Mouse (Mus musculus) limb, embryonic 14.5 days (tissue): Measurements from ENCODE around the gene Gab2. TPM values are rescaled to one million over a fixed set of nuclear protein-coding genes. Genes with fewer than 3 reads are reported as not detected.

Experiments used
- ATAC-seq: fragments of 200-750 bp; cut with Nextera tagmentation; 2 replicates; pipeline ENCODE4 v1.8.0; 2017; ENCODE audit warnings: low read depth, moderate number of reproducible peaks, moderate TSS enrichment; ENCODE audit not compliant: low FRiP score
- DNase-seq: peaks from one replicate; pipeline ENCODE4 v3.0.0-alpha.2; 2015; ENCODE audit warnings: low spot score
- H3K27ac ChIP-seq: fragments of 300-500 bp; sonication (generic); replicated peaks from 2 replicates; pipeline ENCODE4 v1.5.1; 2014; ENCODE audit warnings: low read depth, mild to moderate bottlenecking, low read length, moderate library complexity, mixed read lengths
- H3K27me3 ChIP-seq: fragments of 300-500 bp; sonication (generic); 2 replicates; pipeline ENCODE4 v1.6.1; 2014; ENCODE audit warnings: low read length, mixed read lengths; ENCODE audit not compliant: control insufficient read depth, insufficient read depth
- H3K36me3 ChIP-seq: fragments of 300-500 bp; sonication (generic); 2 replicates; pipeline ENCODE4 v1.6.1; 2014; ENCODE audit warnings: mild to moderate bottlenecking, low read length, moderate library complexity, mixed read lengths; ENCODE audit not compliant: control insufficient read depth, insufficient read depth
- H3K4me1 ChIP-seq: fragments of 300-500 bp; sonication (generic); 2 replicates; pipeline ENCODE4 v1.6.1; 2014; ENCODE audit warnings: antibody characterized with exemption, low read length, mixed read lengths; ENCODE audit not compliant: control insufficient read depth, insufficient read depth
- H3K4me2 ChIP-seq: fragments of 300-500 bp; sonication (generic); replicated peaks from 2 replicates; pipeline ENCODE4 v1.6.1; 2014; ENCODE audit warnings: low read depth, mild to moderate bottlenecking, low read length, moderate library complexity; ENCODE audit not compliant: severe bottlenecking
- H3K4me3 ChIP-seq: fragments of 300-500 bp; sonication (generic); replicated peaks from 2 replicates; pipeline ENCODE4 v1.5.1; 2014; ENCODE audit warnings: low read length
- H3K9ac ChIP-seq: fragments of 300-500 bp; sonication (generic); 2 replicates; pipeline ENCODE4 v1.6.1; 2014; ENCODE audit warnings: mild to moderate bottlenecking, low read depth, low read length, moderate library complexity; ENCODE audit not compliant: severe bottlenecking
- H3K9me3 ChIP-seq: fragments of 300-500 bp; sonication (generic); 2 replicates; pipeline ENCODE4 v1.6.1; 2016; ENCODE audit warnings: low read length; ENCODE audit not compliant: control insufficient read depth
- POLR2A ChIP-seq: fragments of 200-500 bp; IDR thresholded peaks from 2 replicates; pipeline ENCODE4 v1.8.0; 2012; ENCODE audit warnings: inconsistent platforms, mild to moderate bottlenecking, moderate library complexity, borderline replicate concordance; ENCODE audit not compliant: insufficient read depth, insufficient read length; ENCODE audit errors: extremely low read depth
- WGBS: fragments of 180-500 bp; shearing (Covaris S2); extraction: QIAGEN DNeasy Blood & Tissue Kit; methylation state at CpG from one replicate; pipeline ENCODE4 v1.1.7; 2014; 5-methylcytosine and 5-hydroxymethylcytosine counted together
- polyA plus RNA-seq, 2 experiments: library from polyadenylated mRNA; depleted of rRNA in 1 of 2; stranded (reverse) in 1 of 2; unstranded in 1 of 2; fragments of >200 nt; fragmentation: Nextera tagmentation in 1 of 2; extraction: Ambion mirVana in 1 of 2; gene quantifications; 2 replicates each; pipeline versions ENCODE4 v1.2.1 to v1.2.3; 2012 to 2014

The Gab2 gene
- polyA plus RNA-seq, 2 experiments, result 5.1 to 7.7 TPM

GRCm38 (mm10) chr7:97328891-97329588 is 247.7 kb downstream of the Gab2 start:
- Histone ChIP-seq H3K36me3 (peaks cover 5% of the 10 kb centered on the region; the same call in 1 of the 2 replicates), H3K27me3 (peaks cover 21% of the 10 kb centered on the region), H3K4me1 (peaks cover 12% of the 10 kb centered on the region), H3K4me3 (no peak overlapping the region), H3K9ac (no peak overlapping the region), H3K9me3 (no peaks in the 10 kb centered on the region), H3K27ac (no peak overlapping the region), H3K4me2 (no peak overlapping the region)
- ATAC-seq, result no peak
- WGBS, result 73% methylated on average over 13 of the region's 13 CpGs
- no peak for TF ChIP-seq POLR2A
- DNase-seq, result no peak

GRCm38 (mm10) chr7:97329676-97330075 is 248.3 kb downstream of the Gab2 start:
- Histone ChIP-seq H3K9ac (no peak overlapping the region), H3K4me3 (no peak overlapping the region), H3K9me3 (no peaks in the 10 kb centered on the region), H3K27me3 (peaks cover 15% of the 10 kb centered on the region), H3K27ac (no peak overlapping the region), H3K4me1 (peaks cover 12% of the 10 kb centered on the region), H3K36me3 (no peaks in the 10 kb centered on the region), H3K4me2 (no peak overlapping the region)
- no peak for TF ChIP-seq POLR2A
- 87% methylated on average over 3 of the region's 3 CpGs for WGBS
- DNase-seq (no peak), ATAC-seq (no peak)

- 64% methylated on average over 11 of the region's 11 CpGs for WGBS
- Histone ChIP-seq H3K9ac (peak overlapping the region; percentile 74), H3K4me3 (peak overlapping the region; percentile 78), H3K4me1 (peaks cover 12% of the 10 kb centered on the region), H3K4me2 (peak overlapping the region; percentile 75), H3K9me3 (no peaks in the 10 kb centered on the region), H3K36me3 (no peaks in the 10 kb centered on the region), H3K27ac (no peak overlapping the region), H3K27me3 (peaks cover under 1% of the 10 kb centered on the region)
- no peak for DNase-seq
- no peak for TF ChIP-seq POLR2A
- no peak for ATAC-seq
Observed at GRCm38 (mm10) chr7:97330931-97331645, 249.7 kb downstream of the Gab2 start.

- Histone ChIP-seq H3K4me3 (peak within 1 kb of the TSS; percentile 78), H3K27ac (no peak within 1 kb of the TSS), H3K9me3 (no peaks in the 10 kb centered on the region), H3K4me1 (peaks cover 12% of the 10 kb centered on the region), H3K36me3 (no peaks in the 10 kb centered on the region), H3K9ac (peak within 1 kb of the TSS; percentile 74), H3K4me2 (peak within 1 kb of the TSS; percentile 75), H3K27me3 (no peaks in the 10 kb centered on the region)
- TF ChIP-seq POLR2A, result 0 out of 2 replicates have a peak, but pooled peaks have one; percentile 37
- ATAC-seq (peak; percentile 100), DNase-seq (peak; percentile 94)
- 2% methylated on average over 52 of the region's 68 CpGs for WGBS
Observed at GRCm38 (mm10) chr7:97331726-97332666, 250.6 kb downstream of the Gab2 start, which contains the start of the genes Usp35 and Kctd21. Gene Usp35 (minus strand): TSS chr7:97332020. Gene Kctd21 (plus strand): TSS chr7:97332327.

GRCm38 (mm10) chr7:97332667-97333041 is 251.3 kb downstream of the Gab2 start:
- Histone ChIP-seq H3K36me3 (no peaks in the 10 kb centered on the region), H3K4me2 (peak overlapping the region; percentile 73), H3K27me3 (no peaks in the 10 kb centered on the region), H3K9ac (peak overlapping the region; percentile 74), H3K4me3 (peak overlapping the region; percentile 78), H3K9me3 (no peaks in the 10 kb centered on the region), H3K27ac (no peak overlapping the region), H3K4me1 (peaks cover 12% of the 10 kb centered on the region)
- DNase-seq (no peak), ATAC-seq (peak; percentile 2; the same call in 1 of the 2 replicates)
- 4% methylated on average over 9 of the region's 9 CpGs for WGBS
- TF ChIP-seq POLR2A, result no peak
